16 mouse cellular contexts compared by ENCODE assay signal in the genomic region with DNA sequence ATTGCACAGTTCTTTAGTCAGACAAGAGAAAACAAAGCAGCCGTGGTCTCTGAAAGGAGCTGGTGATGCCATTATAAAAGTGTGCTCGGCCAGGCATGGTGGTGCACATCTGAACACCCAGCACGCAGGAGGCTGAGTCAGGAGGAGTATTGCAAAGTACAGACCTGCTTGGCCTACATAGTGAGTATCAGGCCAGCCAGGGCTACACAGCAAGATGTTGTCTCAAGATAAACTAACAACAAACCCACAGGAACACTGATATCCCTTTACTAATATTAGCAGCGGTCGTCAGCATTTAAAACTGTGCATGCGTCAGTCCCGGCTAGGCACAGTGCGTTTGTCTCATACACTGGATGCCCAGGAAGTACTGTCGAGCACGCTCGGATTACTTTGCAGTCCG.
"Had no signal": no experiment of that assay in that cellular context is flagged by ENCODE, and none has a peak within 500 bp of the region (broad histone marks: within the 10 kb centered on the region; RNA-seq: fewer than 3 reads in every experiment).

No protein-coding gene starts in this region.

- ATAC-seq: inflammation-experienced regulatory T-cells, adult 6 months; midbrain, embryonic 15.5 days had no signal

- H3K27ac ChIP-seq: kidney, postnatal 0 days; limb, embryonic 13.5 days; liver, embryonic 15.5 days; lung, embryonic 15.5 days; macrophage; midbrain, embryonic 15.5 days; neural tube, embryonic 12.5 days; stomach, postnatal 0 days had no signal

- DNase-seq: kidney, adult 11 months; kidney, adult 9 months; layer of hippocampus, adult 9-11 months; left cerebral cortex, postnatal 4 days; lung, postnatal 14 days; thymus, postnatal 14 days had no signal

- H3K4me1 ChIP-seq: limb, embryonic 13.5 days; liver, embryonic 15.5 days; lung, embryonic 15.5 days; midbrain, embryonic 15.5 days; neural tube, embryonic 12.5 days had no signal

- H3K4me3 ChIP-seq: limb, embryonic 13.5 days; liver, embryonic 15.5 days; lung, embryonic 15.5 days; midbrain, embryonic 15.5 days; neural tube, embryonic 12.5 days had no signal

- H3K9me3 ChIP-seq: limb, embryonic 13.5 days; liver, embryonic 15.5 days; lung, embryonic 15.5 days; midbrain, embryonic 15.5 days; neural tube, embryonic 12.5 days had no signal

- H3K9ac ChIP-seq: limb, embryonic 13.5 days; liver, embryonic 15.5 days; lung, embryonic 15.5 days; midbrain, embryonic 15.5 days; neural tube, embryonic 12.5 days had no signal

- H3K27me3 ChIP-seq: limb, embryonic 13.5 days; liver, embryonic 15.5 days; lung, embryonic 15.5 days; neural tube, embryonic 12.5 days had no signal

- H3K36me3 ChIP-seq: limb, embryonic 13.5 days; liver, embryonic 15.5 days; lung, embryonic 15.5 days; midbrain, embryonic 15.5 days; neural tube, embryonic 12.5 days had no signal

- H3K4me2 ChIP-seq: limb, embryonic 13.5 days; liver, embryonic 15.5 days; lung, embryonic 15.5 days; midbrain, embryonic 11.5 days; midbrain, embryonic 15.5 days; neural tube, embryonic 12.5 days had no signal
